Mouse (Mus musculus) forebrain, embryonic 16.5 days (tissue): ENCODE measurements around the gene Ablim1. TPM values are rescaled to one million over a fixed set of nuclear protein-coding genes. Genes with fewer than 3 reads are reported as not detected.
A peak's percentile ranks its signal among the peaks of the same experiment; 100 is the strongest.

Source experiments
- ATAC-seq: fragments of 200-750 bp; cut with Nextera tagmentation; 2 replicates; pipeline ENCODE4 v1.8.0; 2017; ENCODE audit warnings: mild to moderate bottlenecking, moderate library complexity
- H3K27ac ChIP-seq: fragments of 300-500 bp; sonication (generic); 2 replicates; pipeline ENCODE4 v1.5.1; 2014; ENCODE audit warnings: low read length, control low read depth
- H3K27me3 ChIP-seq: fragments of 300-500 bp; sonication (generic); replicated peaks from 2 replicates; pipeline ENCODE4 v1.6.1; 2014; ENCODE audit warnings: low read length; ENCODE audit not compliant: control insufficient read depth, insufficient read depth
- H3K36me3 ChIP-seq: fragments of 300-500 bp; sonication (generic); 2 replicates; pipeline ENCODE4 v1.6.1; 2014; ENCODE audit not compliant: control insufficient read depth, insufficient read depth
- H3K4me1 ChIP-seq: fragments of 300-500 bp; sonication (generic); replicated peaks from 2 replicates; pipeline ENCODE4 v1.6.1; 2014; ENCODE audit warnings: low read length; ENCODE audit not compliant: control insufficient read depth, insufficient read depth
- H3K4me2 ChIP-seq: fragments of 300-500 bp; sonication (generic); 2 replicates; pipeline ENCODE4 v1.6.1; 2014; ENCODE audit warnings: mild to moderate bottlenecking, low read length, control low read depth
- H3K4me3 ChIP-seq: fragments of 300-500 bp; sonication (generic); replicated peaks from 2 replicates; pipeline ENCODE4 v1.5.1; 2014; ENCODE audit warnings: mild to moderate bottlenecking, low read length, control low read depth
- H3K9ac ChIP-seq: fragments of 300-500 bp; sonication (generic); replicated peaks from 2 replicates; pipeline ENCODE4 v1.6.1; 2014; ENCODE audit warnings: low read depth, low read length, control low read depth
- H3K9me3 ChIP-seq: fragments of 300-500 bp; sonication (generic); 2 replicates; pipeline ENCODE4 v1.6.1; 2016; ENCODE audit warnings: low read length; ENCODE audit not compliant: control insufficient read depth
- WGBS: fragments of 180-500 bp; shearing (Covaris S2); extraction: QIAGEN DNeasy Blood & Tissue Kit; methylation state at CpG from one replicate; pipeline ENCODE4 v1.1.7; 2014; 5-methylcytosine and 5-hydroxymethylcytosine counted together
- polyA plus RNA-seq: library from polyadenylated mRNA; unstranded; fragments of >200 nt; fragmentation: Nextera tagmentation; extraction: Ambion mirVana; gene quantifications from 2 replicates; pipeline ENCODE4 v1.2.1, GENCODE M21; 2015

Ablim1 gene
- polyA plus RNA-seq, 1 experiment from 2014 or later, result 47.1 TPM

GRCm38 (mm10) chr19:57229161-57229560 is 85.6 kb downstream of the Ablim1 start:
- 85% methylated on average over 3 of the region's 3 CpGs for WGBS
- no peaks in the 10 kb centered on the region for H3K36me3 ChIP-seq

GRCm38 (mm10) chr19:57228576-57228975 is 86.1 kb downstream of the Ablim1 start:
- Histone ChIP-seq H3K9ac (no peak overlapping the region), H3K27me3 (no peaks in the 10 kb centered on the region), H3K4me2 (no peak overlapping the region), H3K27ac (no peak overlapping the region), H3K36me3 (no peaks in the 10 kb centered on the region), H3K4me1 (no peaks in the 10 kb centered on the region), H3K4me3 (no peak overlapping the region), H3K9me3 (no peaks in the 10 kb centered on the region)
- ATAC-seq, result no peak
- WGBS, result 84% methylated on average over 4 of the region's 4 CpGs

More at GRCm38 (mm10) chr19:57229161-57229560, 85.6 kb downstream of the Ablim1 start:
- H3K4me2 ChIP-seq, result no peak overlapping the region
- no peak overlapping the region for H3K9ac ChIP-seq
- H3K4me1 ChIP-seq, result no peaks in the 10 kb centered on the region
- no peaks in the 10 kb centered on the region for H3K9me3 ChIP-seq
- no peaks in the 10 kb centered on the region for H3K27me3 ChIP-seq
- peak overlapping the region; percentile 28; the same call in 1 of the 2 replicates for H3K27ac ChIP-seq
- peak; percentile 47 for ATAC-seq
- H3K4me3 ChIP-seq, result no peak overlapping the region

- H3K9me3 ChIP-seq, result no peaks in the 10 kb centered on the region
- 92% methylated on average over 5 of the region's 5 CpGs for WGBS
- H3K27me3 ChIP-seq, result no peaks in the 10 kb centered on the region
- H3K36me3 ChIP-seq, result no peaks in the 10 kb centered on the region
- H3K4me1 ChIP-seq, result no peaks in the 10 kb centered on the region
- no peak overlapping the region for H3K4me2 ChIP-seq
- H3K27ac ChIP-seq, result no peak overlapping the region
- no peak overlapping the region for H3K4me3 ChIP-seq
- ATAC-seq, result no peak
- no peak overlapping the region for H3K9ac ChIP-seq
These were observed 90.3 kb downstream of the Ablim1 start for GRCm38 (mm10) chr19:57224390-57224789.

- H3K27me3 ChIP-seq, result no peaks in the 10 kb centered on the region
- H3K36me3 ChIP-seq, result no peaks in the 10 kb centered on the region
- H3K27ac ChIP-seq, result no peak overlapping the region
- no peak overlapping the region for H3K9ac ChIP-seq
- no peaks in the 10 kb centered on the region for H3K4me1 ChIP-seq
- H3K4me3 ChIP-seq, result no peak overlapping the region
- no peaks in the 10 kb centered on the region for H3K9me3 ChIP-seq
- ATAC-seq, result no peak
- 67% methylated on average over 3 of the region's 3 CpGs for WGBS
- no peak overlapping the region for H3K4me2 ChIP-seq
These were observed 91.0 kb downstream of the Ablim1 start for GRCm38 (mm10) chr19:57223686-57224085.

- Histone ChIP-seq H3K27ac (no peak overlapping the region), H3K27me3 (no peaks in the 10 kb centered on the region), H3K4me3 (no peak overlapping the region), H3K4me2 (no peak overlapping the region), H3K4me1 (no peaks in the 10 kb centered on the region), H3K9ac (no peak overlapping the region), H3K9me3 (no peaks in the 10 kb centered on the region), H3K36me3 (no peaks in the 10 kb centered on the region)
- WGBS, result 96% methylated on average over 6 of the region's 6 CpGs
- no peak for ATAC-seq
These were observed 92.1 kb downstream of the Ablim1 start for GRCm38 (mm10) chr19:57222657-57223056.

GRCm38 (mm10) chr19:57221684-57222235 is 93.0 kb downstream of the Ablim1 start:
- no peaks in the 10 kb centered on the region for H3K27me3 ChIP-seq
- no peak overlapping the region for H3K27ac ChIP-seq
- no peaks in the 10 kb centered on the region for H3K4me1 ChIP-seq
- no peak overlapping the region for H3K4me3 ChIP-seq
- 63% methylated on average over 7 of the region's 7 CpGs for WGBS
- H3K4me2 ChIP-seq, result no peak overlapping the region
- no peaks in the 10 kb centered on the region for H3K9me3 ChIP-seq
- H3K9ac ChIP-seq, result no peak overlapping the region
- no peak for ATAC-seq
- no peaks in the 10 kb centered on the region for H3K36me3 ChIP-seq

GRCm38 (mm10) chr19:57219758-57220157 is 95.0 kb downstream of the Ablim1 start:
- Histone ChIP-seq H3K4me2 (no peak overlapping the region), H3K27me3 (no peaks in the 10 kb centered on the region), H3K27ac (no peak overlapping the region), H3K9me3 (no peaks in the 10 kb centered on the region), H3K4me3 (no peak overlapping the region), H3K9ac (no peak overlapping the region), H3K4me1 (no peaks in the 10 kb centered on the region), H3K36me3 (no peaks in the 10 kb centered on the region)
- 73% methylated on average over 11 of the region's 11 CpGs for WGBS
- no peak for ATAC-seq

GRCm38 (mm10) chr19:57217161-57217560 is 97.6 kb downstream of the Ablim1 start:
- no peak overlapping the region for H3K4me2 ChIP-seq
- H3K4me1 ChIP-seq, result no peaks in the 10 kb centered on the region
- no peaks in the 10 kb centered on the region for H3K36me3 ChIP-seq
- H3K9me3 ChIP-seq, result no peaks in the 10 kb centered on the region
- no peak overlapping the region for H3K9ac ChIP-seq
- 81% methylated on average over 4 of the region's 4 CpGs for WGBS
- no peak overlapping the region for H3K27ac ChIP-seq
- ATAC-seq, result no peak
- H3K27me3 ChIP-seq, result no peaks in the 10 kb centered on the region
- H3K4me3 ChIP-seq, result no peak overlapping the region

- Histone ChIP-seq H3K4me2 (no peak overlapping the region), H3K9me3 (no peaks in the 10 kb centered on the region), H3K4me3 (no peak overlapping the region), H3K9ac (no peak overlapping the region), H3K4me1 (peaks cover 4% of the 10 kb centered on the region; the same call in 1 of the 2 replicates), H3K27ac (no peak overlapping the region), H3K36me3 (no peaks in the 10 kb centered on the region), H3K27me3 (no peaks in the 10 kb centered on the region)
- 73% methylated on average over 8 of the region's 8 CpGs for WGBS
- no peak for ATAC-seq
These were observed 99.2 kb downstream of the Ablim1 start for GRCm38 (mm10) chr19:57215527-57215926.

GRCm38 (mm10) chr19:57212406-57212805 is 102.3 kb downstream of the Ablim1 start:
- Histone ChIP-seq H3K9me3 (no peaks in the 10 kb centered on the region), H3K4me2 (no peak overlapping the region), H3K4me3 (no peak overlapping the region), H3K27me3 (no peaks in the 10 kb centered on the region), H3K36me3 (no peaks in the 10 kb centered on the region), H3K27ac (peak overlapping the region; percentile 0; the same call in 1 of the 2 replicates), H3K4me1 (peaks cover 4% of the 10 kb centered on the region; the same call in 1 of the 2 replicates), H3K9ac (no peak overlapping the region)
- no peak for ATAC-seq
- WGBS, result 86% methylated on average over 2 of the region's 2 CpGs
